Mouse (Mus musculus): ENCODE data around the gene Acyp1.
"Not testable (repeated sequence)": the region's sequence is repeated elsewhere in the genome, so short reads cannot be mapped to it uniquely, and the experiment has no call there.

Gene Acyp1

DNA sequence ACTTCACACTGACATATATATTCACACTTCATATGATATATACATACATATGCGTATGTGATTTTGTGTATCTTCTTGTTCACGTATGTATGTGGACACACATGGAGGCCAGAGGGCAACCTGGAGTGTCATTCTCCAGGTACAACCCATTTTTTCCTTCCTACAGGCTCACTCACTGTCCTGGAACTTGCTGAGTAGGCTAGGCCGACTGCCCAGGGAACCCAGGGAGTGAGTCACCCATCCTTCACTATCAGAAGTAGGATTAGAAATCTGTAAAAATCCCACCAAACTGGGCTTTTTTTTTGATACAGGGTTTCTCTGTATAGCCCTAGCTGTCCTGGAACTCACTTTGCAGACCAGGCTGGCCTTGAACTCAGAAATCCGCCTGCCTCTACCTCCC, 3.2 kb downstream of the Acyp1 start:
- in situ Hi-C loops (cut with MboI, MseI) = loop anchor here (5.0 kb wide), 3 partner anchors 63 to 118 kb away; partner anchors contain the start of gene Pgf (in 1 of the 2)

- in situ Hi-C loops (cut with MboI, MseI) = no loop called here
These were observed 3.9 kb downstream of the Acyp1 start for GRCm38 (mm10) chr12:85284331-85284730.

DNA sequence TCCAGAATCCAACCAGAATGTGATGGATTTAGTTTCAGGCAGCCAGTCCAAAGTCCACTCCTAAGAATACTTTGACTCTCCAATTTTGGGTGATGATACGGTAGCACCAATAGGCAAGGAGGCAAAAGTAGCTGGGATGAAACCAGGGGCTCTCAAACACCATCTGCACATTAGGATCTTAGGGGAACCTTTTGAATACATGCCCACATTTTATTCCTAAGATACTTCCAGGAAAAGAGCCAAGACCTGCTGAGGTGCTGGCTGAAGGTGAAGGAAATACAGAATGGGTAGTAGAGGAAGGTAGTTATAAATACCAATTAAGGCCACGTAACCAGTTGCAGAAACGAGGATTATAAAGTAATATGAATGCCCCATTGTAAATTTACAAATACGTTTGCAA, 6.5 kb downstream of the Acyp1 start:
- in situ Hi-C loops (cut with MboI, MseI) = not testable (repeated sequence)

- in situ Hi-C loops (cut with MboI, MseI) = no loop called here
These were observed 7.2 kb downstream of the Acyp1 start for GRCm38 (mm10) chr12:85280845-85281651.

- in situ Hi-C loops (cut with MboI, MseI) = no loop called here
These were observed 8.0 kb downstream of the Acyp1 start for GRCm38 (mm10) chr12:85280105-85280844.

DNA sequence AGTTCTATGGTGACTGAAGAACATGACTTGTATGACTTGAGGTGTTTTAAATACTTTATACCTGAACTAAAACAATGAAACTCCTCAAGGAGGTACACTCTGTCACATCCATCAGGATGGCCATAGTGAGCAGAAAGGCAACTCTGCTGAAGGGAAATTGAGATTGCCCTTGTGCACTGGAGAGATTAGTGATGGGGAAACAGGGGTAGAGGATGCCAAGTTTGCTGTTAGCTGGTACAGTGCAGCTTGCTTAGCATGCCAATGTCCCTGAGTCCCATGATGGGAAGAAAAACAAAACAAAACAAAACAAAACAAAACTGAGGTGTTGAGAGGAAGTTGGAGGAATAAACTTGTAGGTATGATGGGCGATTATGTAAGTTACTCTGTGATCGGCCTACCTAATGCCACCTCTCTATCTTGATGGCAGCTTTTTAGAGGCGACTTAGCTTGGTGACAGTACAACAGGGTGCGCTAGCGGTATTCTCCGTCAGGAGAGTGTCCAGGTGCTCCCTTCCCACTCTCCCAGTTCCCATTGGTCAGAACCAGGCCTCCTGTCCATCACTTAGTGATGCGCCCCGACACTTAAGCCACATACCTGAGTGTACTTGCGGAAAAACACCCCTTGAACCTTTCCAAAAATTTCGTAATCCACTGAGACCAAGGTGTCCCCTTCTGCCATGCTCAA, 8.7 kb downstream of the Acyp1 start:
- in situ Hi-C loops (cut with MboI, MseI) = no loop called here

DNA sequence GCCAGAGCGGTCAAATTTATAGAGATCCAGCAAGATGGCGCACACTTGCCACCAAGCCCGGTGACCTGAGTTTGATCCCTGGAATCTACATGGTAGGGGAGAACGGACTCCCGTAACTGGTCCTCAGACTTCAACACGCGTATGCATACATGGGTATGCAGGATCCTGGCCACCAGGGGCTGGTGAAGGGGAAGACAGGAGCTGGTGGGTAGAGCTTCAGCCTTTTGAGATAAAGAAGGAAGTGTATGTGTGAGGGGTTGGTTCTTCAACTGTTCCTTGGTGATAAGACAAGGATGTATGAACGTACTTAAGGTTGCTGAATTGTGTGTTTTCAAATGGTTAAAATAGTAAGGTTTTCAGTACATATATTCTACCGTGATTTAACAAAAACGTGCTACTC, 9.3 kb downstream of the Acyp1 start:
- in situ Hi-C loops (cut with MboI, MseI) = no loop called here

DNA sequence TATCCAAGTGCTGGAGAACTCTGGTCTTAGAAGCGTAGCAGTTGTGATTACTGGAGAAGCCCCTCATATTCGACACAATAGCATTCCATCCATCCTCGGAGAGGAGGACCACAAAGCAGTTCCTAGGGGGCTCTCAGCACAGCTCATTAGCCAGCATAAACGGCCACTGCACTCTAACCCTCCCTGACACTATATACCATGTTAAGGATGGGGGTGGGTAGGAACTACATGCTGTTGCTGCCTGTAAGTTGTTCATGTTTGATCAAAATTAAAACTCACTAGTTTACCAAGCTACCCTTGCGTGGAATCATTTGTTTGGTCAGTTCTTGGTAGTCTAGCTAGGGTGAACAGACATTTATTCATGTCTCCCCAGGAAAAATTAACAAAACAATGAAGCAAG, 12.0 kb downstream of the Acyp1 start:
- in situ Hi-C loops (cut with MboI, MseI) = no loop called here

GRCm38 (mm10) chr12:85273508-85273907, 14.7 kb downstream of the Acyp1 start:
- in situ Hi-C loops (cut with MboI, MseI) = no loop called here

DNA sequence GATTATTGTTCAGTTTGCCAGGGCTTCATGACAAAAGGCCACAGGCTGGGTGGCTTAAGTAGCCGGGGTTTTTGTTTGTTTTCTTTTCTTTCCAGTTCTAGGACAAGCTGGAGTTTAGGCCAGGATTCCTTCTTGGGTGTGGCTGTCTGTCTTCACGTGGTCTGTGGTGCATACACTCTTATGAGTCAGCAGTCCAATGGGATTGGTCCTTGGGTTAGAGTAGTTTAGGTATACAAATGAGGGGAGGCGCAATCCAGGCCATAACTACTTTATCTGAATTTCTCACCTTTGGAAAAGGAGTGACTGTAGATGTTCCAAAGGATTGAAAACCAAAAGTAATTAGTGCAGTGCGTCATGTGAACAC, 16.4 kb downstream of the Acyp1 start:
- in situ Hi-C loops (cut with MboI, MseI) = no loop called here

GRCm38 (mm10) chr12:85271132-85271842, 17.0 kb downstream of the Acyp1 start:
- in situ Hi-C loops (cut with MboI, MseI) = no loop called here

DNA sequence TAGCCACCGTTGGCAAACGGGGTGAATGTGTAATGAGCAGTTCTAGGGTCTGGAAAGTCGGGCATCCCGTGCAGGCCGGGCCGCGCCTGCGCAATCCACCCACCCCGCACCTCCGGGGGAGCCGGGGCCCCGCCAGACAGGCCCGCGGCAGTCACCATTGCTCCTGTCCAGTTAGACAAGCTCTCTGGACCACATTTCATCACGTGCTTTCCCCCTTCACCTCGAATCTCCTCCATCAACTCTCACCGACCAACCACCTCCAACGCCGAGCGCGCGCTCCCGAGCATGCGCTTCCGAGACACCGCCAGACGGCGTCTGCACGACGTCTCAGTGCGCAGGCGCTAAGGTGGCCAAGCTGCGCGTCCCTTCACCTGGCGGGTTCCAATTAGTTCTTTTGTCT, 17.9 kb downstream of the Acyp1 start, which contains the start of gene Mlh3:
Gene Mlh3 (minus strand): TSS at position 281 of the 400 bp plus-strand sequence.
- in situ Hi-C loops (cut with MboI, MseI) = no loop called here

DNA sequence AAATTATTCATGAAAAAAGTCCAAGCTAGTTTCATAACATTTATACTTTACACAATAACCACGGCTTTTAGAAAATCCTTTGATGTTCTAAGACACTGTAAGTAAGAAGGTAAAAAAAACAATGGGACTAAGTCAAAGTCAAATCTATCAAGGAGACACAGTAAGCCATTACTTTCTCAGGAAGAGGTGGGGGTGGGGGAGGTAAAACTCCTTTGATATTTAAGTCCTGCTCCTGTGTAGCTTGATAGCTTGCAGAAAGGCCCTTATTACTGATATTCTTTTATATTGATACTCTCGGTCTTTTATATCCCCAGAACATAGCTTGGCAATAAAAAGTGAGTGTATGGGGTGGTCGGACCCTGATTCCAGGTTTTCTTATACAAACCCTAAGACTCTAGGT, 18.4 kb downstream of the Acyp1 start:
- in situ Hi-C loops (cut with MboI, MseI) = no loop called here

GRCm38 (mm10) chr12:85266248-85266647, 22.0 kb downstream of the Acyp1 start:
- in situ Hi-C loops (cut with MboI, MseI) = no loop called here

DNA sequence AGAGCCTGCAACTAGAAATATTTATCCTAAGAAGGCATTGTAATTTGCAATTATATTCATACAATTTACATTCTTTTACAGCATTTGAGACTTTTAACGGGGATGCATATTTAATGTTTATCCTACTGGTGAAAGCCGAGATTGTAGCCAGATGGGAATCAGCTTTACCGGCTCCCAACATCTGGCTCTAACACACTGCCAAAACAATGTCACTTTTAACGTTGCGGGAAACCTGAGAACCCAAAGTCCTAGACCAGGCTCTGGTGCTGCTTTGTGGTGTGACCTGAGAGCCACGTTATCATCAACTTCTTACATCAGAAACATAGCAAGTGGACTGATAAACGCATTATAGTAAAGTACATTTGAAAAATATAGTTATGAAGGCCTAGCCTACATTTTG, 23.3 kb downstream of the Acyp1 start:
- in situ Hi-C loops (cut with MboI, MseI) = no loop called here

DNA sequence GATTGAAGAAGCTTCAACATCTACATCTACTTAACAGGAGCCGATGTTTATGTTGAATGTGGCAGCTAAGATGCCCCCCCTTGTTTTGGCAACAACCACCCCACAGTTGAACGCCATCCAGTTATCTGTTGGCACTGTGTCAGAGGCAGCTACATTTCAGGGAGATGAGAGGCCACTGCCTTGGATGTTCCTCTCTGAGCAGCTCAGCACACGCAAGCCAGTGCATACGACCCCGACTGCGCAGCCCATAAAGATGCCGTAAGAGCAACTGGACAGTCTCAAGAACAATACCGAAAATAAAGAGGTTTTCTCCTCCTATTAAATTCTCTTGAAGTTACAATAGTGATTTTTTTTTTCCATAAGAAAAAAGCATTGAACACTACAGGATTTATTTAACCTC, 23.7 kb downstream of the Acyp1 start:
- in situ Hi-C loops (cut with MboI, MseI) = no loop called here

- in situ Hi-C loops (cut with MboI, MseI) = no loop called here
These were observed 25.0 kb downstream of the Acyp1 start for GRCm38 (mm10) chr12:85263190-85263589.

DNA sequence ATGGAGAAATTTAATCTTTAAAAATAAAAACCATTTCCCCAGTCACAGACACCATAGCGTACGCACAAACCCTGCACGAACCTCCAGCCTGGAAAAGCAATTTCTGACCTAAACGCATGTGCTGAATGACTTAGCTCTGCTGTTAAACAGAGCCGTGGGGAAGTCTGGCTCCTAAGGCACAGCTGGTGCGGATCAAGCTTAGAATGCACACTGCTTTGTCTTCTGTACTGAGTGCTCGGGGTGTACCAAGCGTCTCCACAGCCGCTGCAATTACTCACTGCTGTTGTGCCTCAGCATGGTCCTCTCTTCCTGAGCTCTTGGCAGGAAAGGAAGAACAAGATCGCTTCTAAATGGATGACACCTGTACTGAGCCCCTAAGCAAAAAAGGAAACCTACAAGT, 25.7 kb downstream of the Acyp1 start:
- in situ Hi-C loops (cut with MboI, MseI) = no loop called here

DNA sequence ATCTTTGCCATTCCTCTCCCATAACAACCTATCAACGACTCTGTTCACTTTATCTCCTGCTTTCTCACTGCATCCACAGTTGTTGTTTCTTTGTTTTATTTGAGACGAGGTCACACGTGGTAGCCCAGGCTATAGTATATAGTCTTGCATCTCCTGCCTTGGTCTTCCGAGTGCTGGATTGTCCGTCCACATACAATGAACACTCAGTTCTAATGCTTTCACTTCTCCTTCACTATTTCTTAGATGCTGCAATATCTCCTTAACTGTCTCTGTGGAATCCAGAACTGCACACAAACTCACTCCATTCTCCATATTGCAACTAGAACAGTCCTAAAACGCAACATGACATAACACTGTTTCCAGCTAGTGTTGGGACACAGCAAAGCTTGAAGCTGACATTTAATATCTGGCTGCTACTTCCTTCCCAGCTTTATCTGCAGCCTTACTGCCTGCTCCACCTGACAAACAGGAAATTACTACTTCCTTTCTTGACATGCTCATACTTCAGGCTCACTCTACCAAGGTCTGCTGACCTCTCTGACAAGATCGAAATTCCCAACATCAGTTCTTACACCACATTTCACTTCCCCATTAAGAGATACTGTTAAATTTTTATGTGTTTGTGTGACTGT, 31.1 kb downstream of the Acyp1 start:
- in situ Hi-C loops (cut with MboI, MseI) = no loop called here

GRCm38 (mm10) chr12:85256074-85256751, 32.0 kb downstream of the Acyp1 start:
- in situ Hi-C loops (cut with MboI, MseI) = no loop called here

DNA sequence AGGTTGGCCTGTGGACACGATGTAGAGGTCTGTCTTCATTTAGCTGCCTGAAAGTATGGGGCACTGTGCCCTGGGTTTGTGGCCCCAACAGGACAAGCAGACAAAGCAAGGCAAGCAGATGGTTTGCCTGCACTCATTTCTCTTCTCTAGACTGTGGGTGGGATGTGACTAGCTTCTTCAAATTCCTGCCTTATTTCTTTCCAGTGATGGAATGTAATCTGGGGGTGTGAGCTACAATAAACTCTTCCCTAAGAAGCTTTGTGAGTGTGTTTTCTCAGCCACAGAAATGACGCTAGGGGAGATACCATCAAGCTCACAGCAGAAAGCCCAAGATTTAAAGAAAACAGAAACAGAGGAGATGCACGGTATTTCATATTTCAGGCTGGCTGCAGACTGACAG, 36.2 kb downstream of the Acyp1 start:
- in situ Hi-C loops (cut with MboI, MseI) = no loop called here
